Comparison of ENCODE assay signal across 8 mouse cellular contexts in genomic region chr10:96686659-96687440, GRCm38 (mm10).
A peak's percentile ranks its signal among the peaks of the same experiment; 100 is the strongest.
DNase-seq lines count a peak whose midpoint lies in the region.

No protein-coding gene starts in this region.

- intact Hi-C loops in left cerebral cortex, postnatal 36 days (cut with DNase I), result no loop called here

- DNase-seq in adrenal gland, postnatal 10 days, result peak; percentile 47
- no peak for DNase-seq in adrenal gland, adult (ENCODE audit: inconsistent age in 2 of 2, low spot score in 1 of 2)
- DNase-seq in urinary bladder, postnatal 36 days (ENCODE audit: low spot score in 2 of 2), result peak; percentile 7 to 42
- no peak for DNase-seq in urinary bladder, adult 2 months (ENCODE audit: low spot score)
- peak; percentile 82 to 93 for DNase-seq in kidney, postnatal 36 days
- peak; percentile 58 for DNase-seq in ovary, adult 18-20 months (ENCODE audit: low spot score)
- no peak for DNase-seq in retina, embryonic 14.5 days (ENCODE audit: low spot score)
- no peak for DNase-seq in left cerebral cortex, postnatal 36 days (ENCODE audit: low spot score in 2 of 2)

Comparison
In these comparisons a context has a peak if more than half of its experiments do, and no peak if none do; other contexts are left out.
1. DNase-seq: peak in adrenal gland, postnatal 10 days (single experiment), urinary bladder, postnatal 36 days (2 of 2), kidney, postnatal 36 days (2 of 2) and ovary, adult 18-20 months (single experiment); none in adrenal gland, adult (0 of 2), urinary bladder, adult 2 months (single experiment), retina, embryonic 14.5 days (single experiment) and left cerebral cortex, postnatal 36 days (0 of 2).